Mouse (Mus musculus): Measurements from ENCODE around the gene Thumpd2. TPM values are rescaled to one million over a fixed set of nuclear protein-coding genes. Genes with fewer than 3 reads are reported as not detected.

Gene Thumpd2
- 6.9 and 7.5 TPM in 2 replicates for polyA plus RNA-seq (2015; fragmentation: Nextera tagmentation; extraction: Ambion mirVana)

GRCm38 (mm10) chr17:81064979-81065311, at the start of gene Thumpd2:
Gene Thumpd2 (minus strand): TSS chr17:81065082.
- DNase-seq (ENCODE audit: low spot score) (peak; percentile 92), ATAC-seq (ENCODE audit: low FRiP score, low TSS enrichment) (peak; percentile 96)
- Histone ChIP-seq H3K9ac (ENCODE audit: low read length) (peak within 1 kb of the TSS; percentile 95), H3K36me3 (ENCODE audit: control insufficient read depth, insufficient read depth, low read length) (no peaks in the 10 kb centered on the region), H3K4me3 (ENCODE audit: low read depth, low read length) (peak within 1 kb of the TSS; percentile 92), H3K27me3 (ENCODE audit: control insufficient read depth, insufficient read depth, low read length) (no peaks in the 10 kb centered on the region), H3K4me2 (replicated peaks; ENCODE audit: low read depth) (peak within 1 kb of the TSS; percentile 73), H3K4me1 (replicated peaks; ENCODE audit: control insufficient read depth, insufficient read depth) (0 out of 2 replicates have a peak, but pooled peaks cover 2% of the 10 kb centered on the region), H3K27ac (replicated peaks) (peak within 1 kb of the TSS; percentile 92), H3K9me3 (ENCODE audit: control insufficient read depth, low read length) (no peaks in the 10 kb centered on the region)
- TF ChIP-seq EP300 (optimal IDR thresholded peaks at IDR 0.05), result no peak
- TF ChIP-seq CTCF (IDR thresholded peaks at IDR 0.05; ENCODE audit: low read depth), result peak; percentile 93
- 1% methylated on average over 29 of the region's 29 CpGs for WGBS

- DNase-seq (ENCODE audit: low spot score), result no peak
- TF ChIP-seq EP300 (optimal IDR thresholded peaks at IDR 0.05) (no peak), CTCF (IDR thresholded peaks at IDR 0.05; ENCODE audit: low read depth) (no peak)
These were observed 39.4 kb upstream of the Thumpd2 start for GRCm38 (mm10) chr17:81104237-81104636.

GRCm38 (mm10) chr17:81102866-81103265, 38.0 kb upstream of the Thumpd2 start:
- no peaks in the 10 kb centered on the region for H3K9me3 ChIP-seq (ENCODE audit: control insufficient read depth, low read length)
- no peak overlapping the region for H3K4me3 ChIP-seq (ENCODE audit: low read depth, low read length)
- H3K4me2 ChIP-seq (replicated peaks; ENCODE audit: low read depth), result no peak overlapping the region
- 65% methylated on average over 8 of the region's 8 CpGs for WGBS
- no peak for ATAC-seq (ENCODE audit: low FRiP score, low TSS enrichment)
- no peak overlapping the region for H3K9ac ChIP-seq (ENCODE audit: low read length)
- TF ChIP-seq EP300 (optimal IDR thresholded peaks at IDR 0.05) (no peak), CTCF (IDR thresholded peaks at IDR 0.05; ENCODE audit: low read depth) (no peak)
- no peak overlapping the region for H3K27ac ChIP-seq (replicated peaks)
- DNase-seq (ENCODE audit: low spot score), result no peak
- H3K36me3 ChIP-seq (ENCODE audit: control insufficient read depth, insufficient read depth, low read length), result no peaks in the 10 kb centered on the region
- no peaks in the 10 kb centered on the region for H3K4me1 ChIP-seq (replicated peaks; ENCODE audit: control insufficient read depth, insufficient read depth)
- H3K27me3 ChIP-seq (ENCODE audit: control insufficient read depth, insufficient read depth, low read length), result no peaks in the 10 kb centered on the region

More at GRCm38 (mm10) chr17:81104237-81104636, 39.4 kb upstream of the Thumpd2 start:
- Histone ChIP-seq H3K9me3 (ENCODE audit: control insufficient read depth, low read length) (no peaks in the 10 kb centered on the region), H3K9ac (ENCODE audit: low read length) (no peak overlapping the region), H3K27me3 (ENCODE audit: control insufficient read depth, insufficient read depth, low read length) (no peaks in the 10 kb centered on the region), H3K36me3 (ENCODE audit: control insufficient read depth, insufficient read depth, low read length) (no peaks in the 10 kb centered on the region), H3K4me2 (replicated peaks; ENCODE audit: low read depth) (no peak overlapping the region), H3K27ac (replicated peaks) (no peak overlapping the region), H3K4me1 (replicated peaks; ENCODE audit: control insufficient read depth, insufficient read depth) (no peaks in the 10 kb centered on the region), H3K4me3 (ENCODE audit: low read depth, low read length) (no peak overlapping the region)
- no peak for ATAC-seq (ENCODE audit: low FRiP score, low TSS enrichment)
- whole genome bisulfite sequencing, result 88% methylated on average over 2 of the region's 2 CpGs

- Histone ChIP-seq H3K9ac (ENCODE audit: low read length) (no peak overlapping the region), H3K9me3 (ENCODE audit: control insufficient read depth, low read length) (no peaks in the 10 kb centered on the region), H3K36me3 (ENCODE audit: control insufficient read depth, insufficient read depth, low read length) (no peaks in the 10 kb centered on the region), H3K4me3 (ENCODE audit: low read depth, low read length) (no peak overlapping the region), H3K27ac (replicated peaks) (no peak overlapping the region), H3K4me2 (replicated peaks; ENCODE audit: low read depth) (no peak overlapping the region), H3K4me1 (replicated peaks; ENCODE audit: control insufficient read depth, insufficient read depth) (no peaks in the 10 kb centered on the region), H3K27me3 (ENCODE audit: control insufficient read depth, insufficient read depth, low read length) (no peaks in the 10 kb centered on the region)
- TF ChIP-seq CTCF (IDR thresholded peaks at IDR 0.05; ENCODE audit: low read depth), result peak; percentile 39
- TF ChIP-seq EP300 (optimal IDR thresholded peaks at IDR 0.05), result no peak
- ATAC-seq (ENCODE audit: low FRiP score, low TSS enrichment) (no peak), DNase-seq (ENCODE audit: low spot score) (no peak)
These were observed 33.6 kb upstream of the Thumpd2 start for GRCm38 (mm10) chr17:81098444-81098843.

- WGBS, result 71% methylated on average over 2 of the region's 2 CpGs
- ATAC-seq (ENCODE audit: low FRiP score, low TSS enrichment), result no peak
- no peak overlapping the region for H3K27ac ChIP-seq (replicated peaks)
These were observed 31.6 kb upstream of the Thumpd2 start for GRCm38 (mm10) chr17:81096490-81096889.

GRCm38 (mm10) chr17:81092794-81093193, 27.9 kb upstream of the Thumpd2 start:
- Histone ChIP-seq H3K4me1 (replicated peaks; ENCODE audit: control insufficient read depth, insufficient read depth) (no peaks in the 10 kb centered on the region), H3K36me3 (ENCODE audit: control insufficient read depth, insufficient read depth, low read length) (no peaks in the 10 kb centered on the region), H3K27ac (replicated peaks) (no peak overlapping the region), H3K9ac (ENCODE audit: low read length) (no peak overlapping the region), H3K27me3 (ENCODE audit: control insufficient read depth, insufficient read depth, low read length) (no peaks in the 10 kb centered on the region), H3K4me2 (replicated peaks; ENCODE audit: low read depth) (no peak overlapping the region), H3K9me3 (ENCODE audit: control insufficient read depth, low read length) (no peaks in the 10 kb centered on the region), H3K4me3 (ENCODE audit: low read depth, low read length) (no peak overlapping the region)
- no peak for TF ChIP-seq CTCF (IDR thresholded peaks at IDR 0.05; ENCODE audit: low read depth)
- no peak for TF ChIP-seq EP300 (optimal IDR thresholded peaks at IDR 0.05)
- ATAC-seq (ENCODE audit: low FRiP score, low TSS enrichment), result no peak
- DNase-seq (ENCODE audit: low spot score), result no peak
- WGBS, result 85% methylated on average over 5 of the region's 5 CpGs

More at GRCm38 (mm10) chr17:81096490-81096889, 31.6 kb upstream of the Thumpd2 start:
- Histone ChIP-seq H3K9me3 (ENCODE audit: control insufficient read depth, low read length) (no peaks in the 10 kb centered on the region), H3K36me3 (ENCODE audit: control insufficient read depth, insufficient read depth, low read length) (no peaks in the 10 kb centered on the region), H3K9ac (ENCODE audit: low read length) (no peak overlapping the region), H3K4me3 (ENCODE audit: low read depth, low read length) (no peak overlapping the region), H3K4me1 (replicated peaks; ENCODE audit: control insufficient read depth, insufficient read depth) (no peaks in the 10 kb centered on the region), H3K27me3 (ENCODE audit: control insufficient read depth, insufficient read depth, low read length) (no peaks in the 10 kb centered on the region), H3K4me2 (replicated peaks; ENCODE audit: low read depth) (no peak overlapping the region)
- no peak for DNase-seq (ENCODE audit: low spot score)
- TF ChIP-seq EP300 (optimal IDR thresholded peaks at IDR 0.05), result no peak
- no peak for TF ChIP-seq CTCF (IDR thresholded peaks at IDR 0.05; ENCODE audit: low read depth)
